Mouse (Mus musculus): Measurements from ENCODE around the gene Taar3. TPM values are rescaled to one million over a fixed set of nuclear protein-coding genes. Genes with fewer than 3 reads are reported as not detected.

Taar3 gene
- total RNA-seq, 2 experiments from 2014 or later: not detected

DNA sequence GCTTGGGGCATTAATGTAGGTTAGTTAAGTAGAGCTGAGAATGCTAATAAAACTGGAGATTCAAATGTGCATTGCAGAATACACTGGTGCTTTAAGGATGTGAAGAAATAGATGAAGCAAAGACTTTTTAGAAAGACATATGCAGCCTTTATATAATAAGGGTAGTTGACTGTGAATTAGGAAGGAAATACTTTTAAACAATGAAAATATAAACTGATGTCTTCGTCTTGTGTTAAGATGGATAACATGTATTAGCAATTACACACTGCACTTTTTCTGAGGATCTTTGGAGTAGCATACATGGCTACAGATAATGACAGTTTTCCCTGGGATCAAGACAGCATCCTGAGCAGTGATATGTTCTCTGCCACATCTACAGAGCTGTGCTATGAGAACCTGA, 50.3 kb downstream of the Taar3 start, which contains the start of gene Taar7b:
Gene Taar7b (plus strand): TSS at position 301 of the 400 bp plus-strand sequence.
- DNase-seq: no peak

Other genes starting within 250 kb of the Taar3 start
- 100 to 1,000 TPM; 451 to 467 TPM for gene Rps12, start 162.3 kb upstream of the Taar3 start, total RNA-seq (2021)
- gene Slc18b1, start 152.6 kb upstream of the Taar3 start, total RNA-seq (2021): 10 to 100 TPM; 29.5 to 33.6 TPM
- 10 to 100 TPM in 1 of 2 experiments, 1 to 10 TPM in 1; 8.5 to 77.2 TPM for gene Vnn3, start 98.1 kb upstream of the Taar3 start, total RNA-seq (2021)
- gene Vnn1, start 54.9 kb upstream of the Taar3 start, total RNA-seq (2021): 10 to 100 TPM; 18.8 to 60.6 TPM
- not detected for gene Taar1, start 29.2 kb upstream of the Taar3 start, total RNA-seq (2021)
- not detected for gene Taar2, start 11.0 kb upstream of the Taar3 start, total RNA-seq (2021)
- not detected for gene Taar4, start 10.9 kb downstream of the Taar3 start, total RNA-seq (2021)
- not detected for gene Taar5, start 21.1 kb downstream of the Taar3 start, total RNA-seq (2021)
- not detected for gene Taar6, start 36.1 kb downstream of the Taar3 start, total RNA-seq (2021)
- not detected for gene Taar7a, start 43.9 kb downstream of the Taar3 start, total RNA-seq (2021)
- not detected for gene Taar7b, start 50.4 kb downstream of the Taar3 start, total RNA-seq (2021)
- gene Taar7d, start 77.7 kb downstream of the Taar3 start, total RNA-seq (2021): not detected
- gene Taar7e, start 88.1 kb downstream of the Taar3 start, total RNA-seq (2021): not detected
- not detected for gene Taar7f, start 100.0 kb downstream of the Taar3 start, total RNA-seq (2021)
- gene Taar8a, start 126.9 kb downstream of the Taar3 start, total RNA-seq (2021): not detected
- not detected for gene Taar8b, start 142.7 kb downstream of the Taar3 start, total RNA-seq (2021)
- not detected for gene Taar8c, start 152.4 kb downstream of the Taar3 start, total RNA-seq (2021)
- not detected for gene Taar9, start 160.0 kb downstream of the Taar3 start, total RNA-seq (2021)
- gene Stx7, start 199.7 kb downstream of the Taar3 start, total RNA-seq (2021): 100 to 1,000 TPM; 135 to 202 TPM

All from adrenal gland, postnatal 36 days (tissue).